Mouse (Mus musculus) liver, adult 2 months (tissue): ENCODE data around the gene Chic1. TPM values are rescaled to one million over a fixed set of nuclear protein-coding genes. Genes with fewer than 3 reads are reported as not detected.

Experiments
- DNase-seq: peaks from one replicate; pipeline ENCODE4 v3.0.0-alpha.2; 2011; ENCODE audit warnings: low read depth, low spot score; ENCODE audit errors: extremely low read depth
- H3K27ac ChIP-seq: fragments of 200-500 bp; replicated peaks from 2 replicates; pipeline ENCODE4 v1.5.1; 2012; ENCODE audit warnings: low read depth, mild to moderate bottlenecking, control low read depth, inconsistent platforms, low read length; ENCODE audit not compliant: insufficient read depth
- H3K27me3 ChIP-seq: fragments of 200-500 bp; 2 replicates; pipeline ENCODE4 v1.6.1; 2012; ENCODE audit warnings: mild to moderate bottlenecking, moderate library complexity, low read length, inconsistent platforms; ENCODE audit not compliant: control insufficient read depth, insufficient read depth
- H3K36me3 ChIP-seq: fragments of 200-500 bp; 2 replicates; pipeline ENCODE4 v1.6.1; 2012; ENCODE audit warnings: low read length, inconsistent platforms; ENCODE audit not compliant: control insufficient read depth, insufficient read depth
- H3K4me1 ChIP-seq: fragments of 200-500 bp; 2 replicates; pipeline ENCODE4 v1.6.1; 2011; ENCODE audit warnings: low read length; ENCODE audit not compliant: control insufficient read depth, insufficient read depth
- H3K4me3 ChIP-seq: fragments of 200-500 bp; 2 replicates; pipeline ENCODE4 v1.5.1; 2011; ENCODE audit warnings: low read depth, mild to moderate bottlenecking, control low read depth, low read length, moderate library complexity; ENCODE audit not compliant: insufficient read depth
- H3K79me2 ChIP-seq: fragments of 200-500 bp; 2 replicates; pipeline ENCODE4 v1.6.1; 2012; ENCODE audit warnings: inconsistent platforms, mild to moderate bottlenecking, low read length, moderate library complexity; ENCODE audit not compliant: control insufficient read depth, insufficient read depth
- H3K9ac ChIP-seq: fragments of 200-500 bp; 2 replicates; pipeline ENCODE4 v1.6.1; 2012; ENCODE audit warnings: low read depth, mild to moderate bottlenecking, control low read depth, inconsistent platforms, low read length
- CTCF ChIP-seq: fragments of 200-500 bp; IDR thresholded peaks from 2 replicates; pipeline ENCODE4 v1.5.1; 2011; ENCODE audit warnings: low read depth, low read length, control low read depth
- POLR2A ChIP-seq: fragments of 200-500 bp; IDR thresholded peaks from 2 replicates; pipeline ENCODE4 v1.6.1; 2011; ENCODE audit warnings: low read length, control low read depth; ENCODE audit not compliant: insufficient read depth; ENCODE audit errors: extremely low read depth
- WGBS: fragments of 180-500 bp; shearing (Covaris S2); methylation state at CpG from one replicate; pipeline ENCODE4 v1.1.7; 2018; 5-methylcytosine and 5-hydroxymethylcytosine counted together
- polyA plus RNA-seq: library from polyadenylated mRNA; depleted of rRNA; stranded (reverse); fragments of >200 nt; gene quantifications from 2 replicates; pipeline ENCODE4 v1.2.3, GENCODE M21; 2012; rRNA removed
- total RNA-seq: library from RNA; depleted of rRNA; stranded (reverse); fragments of >200 nt; gene quantifications from 2 replicates; pipeline ENCODE4 v1.2.3, GENCODE M21; 2014; rRNA removed

Chic1 gene
- total and polyA plus RNA-seq, 2 experiments = 0.70 to 6.3 TPM

DNA sequence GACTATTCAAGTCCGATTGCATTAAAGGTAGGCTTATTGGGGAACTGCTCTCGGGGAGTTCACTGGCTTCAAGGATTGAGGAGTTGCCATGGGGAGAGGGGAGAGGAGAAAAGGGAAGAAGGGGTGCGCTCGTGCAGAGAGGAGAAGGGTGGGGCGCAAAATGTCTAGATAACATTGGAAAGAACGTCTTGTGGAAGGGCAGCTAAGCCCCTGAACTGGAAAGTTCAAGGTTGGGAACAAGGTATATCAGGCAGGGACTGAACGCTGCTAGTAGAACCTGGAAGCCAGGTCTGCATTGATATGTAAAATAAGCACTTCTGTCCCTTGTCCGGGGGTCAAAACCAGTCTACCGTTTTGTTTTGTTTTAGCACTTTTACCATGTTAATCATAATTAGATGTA, 81.7 kb downstream of the Chic1 start:
- no peaks in the 10 kb centered on the region for H3K4me1 ChIP-seq
- no peak overlapping the region for H3K4me3 ChIP-seq
- no peak for DNase-seq
- no peak overlapping the region for H3K27ac ChIP-seq
- H3K27me3 ChIP-seq = no peaks in the 10 kb centered on the region
- no peak overlapping the region for H3K9ac ChIP-seq
- WGBS = 13% methylated on average over 9 of the region's 9 CpGs
- no peaks in the 10 kb centered on the region for H3K79me2 ChIP-seq
- TF ChIP-seq CTCF (no peak), POLR2A (no peak)
- no peaks in the 10 kb centered on the region for H3K36me3 ChIP-seq

DNA sequence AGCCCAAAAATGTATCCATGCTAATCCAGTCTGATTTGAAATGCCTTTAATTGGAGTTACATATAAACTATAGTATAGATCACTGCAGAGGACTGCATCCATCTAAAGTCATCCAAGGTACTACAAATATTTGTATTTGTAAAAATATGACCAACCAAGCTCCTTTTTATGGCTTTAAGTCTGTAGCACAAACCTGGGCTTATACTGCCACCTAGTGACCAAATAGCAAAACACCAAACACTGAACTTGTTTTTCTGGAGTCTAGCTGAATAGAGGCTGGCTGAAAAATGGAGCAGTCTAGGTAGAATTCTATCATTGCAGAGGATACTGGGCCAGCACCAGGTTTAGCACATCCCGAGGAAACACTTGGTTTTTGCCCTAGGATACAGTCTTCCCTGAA, 84.5 kb downstream of the Chic1 start:
- TF ChIP-seq CTCF (peak; percentile 8; the same call in 1 of the 2 replicates), POLR2A (no peak)
- WGBS = 0% methylated on average over 1 of the region's 1 CpGs
- peak; percentile 45 for DNase-seq

DNA sequence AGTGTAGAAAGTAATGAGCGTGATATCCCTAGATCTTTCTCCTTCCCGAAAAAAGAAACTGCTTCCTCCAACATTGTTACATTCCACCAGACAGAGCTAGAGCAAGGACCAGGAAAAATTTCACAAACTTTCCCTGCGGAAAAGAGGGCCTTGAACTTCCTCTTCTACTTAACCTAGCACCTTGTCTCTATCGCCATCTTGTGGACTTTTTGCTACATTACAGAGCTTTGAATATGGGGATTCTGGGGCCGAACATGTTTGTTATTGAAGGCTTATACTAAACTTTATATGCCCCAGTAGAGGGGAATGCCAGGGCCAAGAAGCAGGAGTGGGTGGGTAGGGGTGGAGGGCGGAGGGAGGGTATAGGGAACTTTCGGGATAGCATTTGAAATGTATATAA, 87.5 kb downstream of the Chic1 start:
- DNase-seq = peak; percentile 34
- Histone ChIP-seq H3K4me1 (peaks cover 6% of the 10 kb centered on the region; the same call in 1 of the 2 replicates), H3K36me3 (no peaks in the 10 kb centered on the region), H3K9ac (no peak overlapping the region), H3K27me3 (peaks cover 6% of the 10 kb centered on the region), H3K79me2 (no peaks in the 10 kb centered on the region), H3K27ac (no peak overlapping the region), H3K4me3 (no peak overlapping the region)
- 38% methylated on average over 7 of the region's 7 CpGs for WGBS
- TF ChIP-seq CTCF (no peak), POLR2A (no peak)

More for the DNA sequence above, 84.5 kb downstream of the Chic1 start:
- H3K9ac ChIP-seq = no peak overlapping the region
- no peaks in the 10 kb centered on the region for H3K36me3 ChIP-seq
- H3K27me3 ChIP-seq = no peaks in the 10 kb centered on the region
- H3K4me3 ChIP-seq = no peak overlapping the region
- no peaks in the 10 kb centered on the region for H3K4me1 ChIP-seq
- H3K27ac ChIP-seq = no peak overlapping the region
- H3K79me2 ChIP-seq = no peaks in the 10 kb centered on the region

Other genes starting within 250 kb of the Chic1 start
- gene Nap1l2, start 169.8 kb upstream of the Chic1 start, total RNA-seq = 0.07 TPM in 1 of 2 replicates, not detected in the other
- gene Nap1l2, start 169.8 kb upstream of the Chic1 start, polyA plus RNA-seq = not detected in 2 replicates
- 0.09 and 0.27 TPM in 2 replicates for gene Cdx4, start 35.1 kb upstream of the Chic1 start, total RNA-seq
- 0.05 and 0.25 TPM in 2 replicates for gene Cdx4, start 35.1 kb upstream of the Chic1 start, polyA plus RNA-seq
- gene Tsx, start 58.0 kb downstream of the Chic1 start, total RNA-seq = not detected in 2 replicates
- 0.11 TPM in 1 of 2 replicates, not detected in the other for gene Tsx, start 58.0 kb downstream of the Chic1 start, polyA plus RNA-seq
- not detected in 2 replicates for gene Gm26992, start 65.5 kb downstream of the Chic1 start, total RNA-seq
- gene Gm26992, start 65.5 kb downstream of the Chic1 start, polyA plus RNA-seq = not detected in 2 replicates